Mouse (Mus musculus) heart, embryonic 15.5 days (tissue): ENCODE measurements at regions not wholly inside any gene's neighbourhood (a gene's known extent, or its start where the extent isn't known, plus 50 kb on each side); places are given as distances from the start of the nearest gene placed in this dataset.
"Not testable (repeated sequence)": the region's sequence is repeated elsewhere in the genome, so short reads cannot be mapped to it uniquely, and the experiment has no call there.

Experiments
- ATAC-seq: fragments of 200-750 bp; cut with Nextera tagmentation; replicated peaks from 2 replicates; pipeline ENCODE4 v1.8.0; 2017; ENCODE audit warnings: low read depth, moderate TSS enrichment; ENCODE audit not compliant: insufficient number of reproducible peaks, insufficient read depth, low FRiP score
- H3K27ac ChIP-seq: fragments of 300-500 bp; sonication (generic); 2 replicates; pipeline ENCODE4 v1.5.1; 2015; ENCODE audit warnings: mild to moderate bottlenecking, inconsistent platforms
- H3K27me3 ChIP-seq: fragments of 300-500 bp; sonication (generic); 2 replicates; pipeline ENCODE4 v1.6.1; 2015; ENCODE audit warnings: inconsistent platforms
- H3K36me3 ChIP-seq: fragments of 300-500 bp; sonication (generic); 2 replicates; pipeline ENCODE4 v1.6.1; 2015; ENCODE audit warnings: mild to moderate bottlenecking, inconsistent platforms
- H3K4me1 ChIP-seq: fragments of 300-500 bp; sonication (generic); replicated peaks from 2 replicates; pipeline ENCODE4 v1.6.1; 2015; ENCODE audit warnings: inconsistent platforms
- H3K4me2 ChIP-seq: fragments of 300-500 bp; sonication (generic); 2 replicates; pipeline ENCODE4 v1.6.1; 2015; ENCODE audit warnings: inconsistent platforms, mild to moderate bottlenecking, moderate library complexity
- H3K4me3 ChIP-seq: fragments of 300-500 bp; sonication (generic); 2 replicates; pipeline ENCODE4 v1.5.1; 2015; ENCODE audit warnings: mild to moderate bottlenecking, inconsistent platforms
- H3K9ac ChIP-seq: fragments of 300-500 bp; sonication (generic); 2 replicates; pipeline ENCODE4 v1.6.1; 2015; ENCODE audit warnings: mild to moderate bottlenecking, inconsistent platforms
- H3K9me3 ChIP-seq: fragments of 300-500 bp; sonication (generic); replicated peaks from 2 replicates; pipeline ENCODE4 v1.6.1; 2016; ENCODE audit warnings: inconsistent platforms
- WGBS: fragments of 180-500 bp; shearing (Covaris S2); methylation state at CpG from one replicate; pipeline ENCODE4 v1.1.7; 2015; ENCODE audit warnings: mixed read lengths; 5-methylcytosine and 5-hydroxymethylcytosine counted together

- H3K4me1 ChIP-seq, ATAC-seq: not testable (repeated sequence)
- 73% methylated on average over 2 of the region's 2 CpGs for WGBS
These were observed 544.8 kb downstream of the Hace1 start for GRCm38 (mm10) chr10:46122409-46122808.

GRCm38 (mm10) chr10:46123795-46124194 is 546.2 kb downstream of the Hace1 start:
- ATAC-seq: no peak
- H3K9ac ChIP-seq: no peak overlapping the region

More at GRCm38 (mm10) chr10:46122409-46122808, 544.8 kb downstream of the Hace1 start:
- not testable (repeated sequence) for H3K4me2 ChIP-seq, H3K27ac ChIP-seq, H3K9ac ChIP-seq, H3K9me3 ChIP-seq, H3K27me3 ChIP-seq, H3K36me3 ChIP-seq, H3K4me3 ChIP-seq

GRCm38 (mm10) chr10:46135120-46135748 is 557.6 kb downstream of the Hace1 start:
- WGBS: 63% methylated on average over 2 of the region's 2 CpGs
- no peak overlapping the region for H3K27ac ChIP-seq
- no peaks in the 10 kb centered on the region for H3K36me3 ChIP-seq
- no peaks in the 10 kb centered on the region for H3K27me3 ChIP-seq
- H3K9me3 ChIP-seq: no peaks in the 10 kb centered on the region
- no peak overlapping the region for H3K4me2 ChIP-seq
- H3K9ac ChIP-seq: no peak overlapping the region
- no peak overlapping the region for H3K4me3 ChIP-seq
- no peaks in the 10 kb centered on the region for H3K4me1 ChIP-seq
- ATAC-seq: no peak

More at GRCm38 (mm10) chr10:46123795-46124194, 546.2 kb downstream of the Hace1 start:
- Histone ChIP-seq H3K4me1 (no peaks in the 10 kb centered on the region), H3K27me3 (no peaks in the 10 kb centered on the region), H3K36me3 (no peaks in the 10 kb centered on the region), H3K4me3 (no peak overlapping the region), H3K4me2 (no peak overlapping the region), H3K27ac (no peak overlapping the region), H3K9me3 (no peaks in the 10 kb centered on the region)

GRCm38 (mm10) chr10:46174035-46174434 is 596.4 kb downstream of the Hace1 start:
- ATAC-seq: no peak
- 69% methylated on average over 2 of the region's 2 CpGs for WGBS
- H3K4me3 ChIP-seq: no peak overlapping the region

GRCm38 (mm10) chr10:46185763-46186458 is 608.3 kb downstream of the Hace1 start:
- no peaks in the 10 kb centered on the region for H3K27me3 ChIP-seq
- H3K9me3 ChIP-seq: no peaks in the 10 kb centered on the region
- WGBS: 75% methylated on average over 4 of the region's 4 CpGs
- H3K4me2 ChIP-seq: no peak overlapping the region
- H3K27ac ChIP-seq: no peak overlapping the region
- ATAC-seq: no peak
- no peak overlapping the region for H3K4me3 ChIP-seq
- no peaks in the 10 kb centered on the region for H3K4me1 ChIP-seq
- no peaks in the 10 kb centered on the region for H3K36me3 ChIP-seq
- no peak overlapping the region for H3K9ac ChIP-seq

More at GRCm38 (mm10) chr10:46174035-46174434, 596.4 kb downstream of the Hace1 start:
- no peak overlapping the region for H3K4me2 ChIP-seq
- no peaks in the 10 kb centered on the region for H3K4me1 ChIP-seq
- no peaks in the 10 kb centered on the region for H3K36me3 ChIP-seq
- H3K27ac ChIP-seq: no peak overlapping the region
- H3K27me3 ChIP-seq: no peaks in the 10 kb centered on the region
- no peak overlapping the region for H3K9ac ChIP-seq
- H3K9me3 ChIP-seq: no peaks in the 10 kb centered on the region

GRCm38 (mm10) chr10:46194143-46194542 is 616.5 kb downstream of the Hace1 start:
- no peaks in the 10 kb centered on the region for H3K9me3 ChIP-seq
- no peaks in the 10 kb centered on the region for H3K27me3 ChIP-seq
- no peak for ATAC-seq
- H3K4me1 ChIP-seq: no peaks in the 10 kb centered on the region
- no peak overlapping the region for H3K27ac ChIP-seq
- no peak overlapping the region for H3K4me2 ChIP-seq
- H3K4me3 ChIP-seq: no peak overlapping the region
- no peak overlapping the region for H3K9ac ChIP-seq
- H3K36me3 ChIP-seq: no peaks in the 10 kb centered on the region

GRCm38 (mm10) chr10:46226837-46227402 is 649.3 kb downstream of the Hace1 start:
- ATAC-seq: no peak
- H3K27ac ChIP-seq: no peak overlapping the region
- no peaks in the 10 kb centered on the region for H3K9me3 ChIP-seq
- no peaks in the 10 kb centered on the region for H3K36me3 ChIP-seq
- WGBS: 73% methylated on average over 7 of the region's 7 CpGs
- H3K27me3 ChIP-seq: no peaks in the 10 kb centered on the region
- H3K4me3 ChIP-seq: no peak overlapping the region
- no peaks in the 10 kb centered on the region for H3K4me1 ChIP-seq
- no peak overlapping the region for H3K9ac ChIP-seq
- H3K4me2 ChIP-seq: no peak overlapping the region

GRCm38 (mm10) chr10:46229608-46230007 is 652.0 kb downstream of the Hace1 start:
- Histone ChIP-seq H3K9ac (no peak overlapping the region), H3K4me2 (no peak overlapping the region), H3K4me1 (no peaks in the 10 kb centered on the region), H3K36me3 (no peaks in the 10 kb centered on the region), H3K9me3 (no peaks in the 10 kb centered on the region), H3K4me3 (no peak overlapping the region), H3K27me3 (no peaks in the 10 kb centered on the region), H3K27ac (no peak overlapping the region)
- WGBS: 59% methylated on average over 4 of the region's 4 CpGs
- ATAC-seq: no peak

- Histone ChIP-seq H3K27ac (no peak overlapping the region), H3K4me3 (no peak overlapping the region), H3K4me2 (no peak overlapping the region), H3K9ac (no peak overlapping the region), H3K9me3 (no peaks in the 10 kb centered on the region), H3K4me1 (no peaks in the 10 kb centered on the region), H3K27me3 (no peaks in the 10 kb centered on the region), H3K36me3 (no peaks in the 10 kb centered on the region)
- 47% methylated on average over 2 of the region's 2 CpGs for WGBS
- no peak for ATAC-seq
These were observed 658.0 kb downstream of the Hace1 start for GRCm38 (mm10) chr10:46235581-46235980.

GRCm38 (mm10) chr10:46255575-46255974 is 677.9 kb downstream of the Hace1 start:
- no peak overlapping the region for H3K4me2 ChIP-seq
- no peak overlapping the region for H3K9ac ChIP-seq
- no peaks in the 10 kb centered on the region for H3K36me3 ChIP-seq
- H3K27ac ChIP-seq: no peak overlapping the region
- no peak overlapping the region for H3K4me3 ChIP-seq
- no peaks in the 10 kb centered on the region for H3K4me1 ChIP-seq
- no peaks in the 10 kb centered on the region for H3K27me3 ChIP-seq
- no peak for ATAC-seq
- 83% methylated on average over 1 of the region's 1 CpGs for WGBS
- H3K9me3 ChIP-seq: no peaks in the 10 kb centered on the region

- ATAC-seq: no peak
- Histone ChIP-seq H3K9me3 (no peaks in the 10 kb centered on the region), H3K27me3 (no peaks in the 10 kb centered on the region), H3K4me1 (no peaks in the 10 kb centered on the region), H3K9ac (no peak overlapping the region), H3K4me3 (no peak overlapping the region), H3K36me3 (no peaks in the 10 kb centered on the region), H3K27ac (no peak overlapping the region), H3K4me2 (no peak overlapping the region)
- WGBS: 82% methylated on average over 1 of the region's 1 CpGs
These were observed 692.1 kb downstream of the Hace1 start for GRCm38 (mm10) chr10:46269710-46270109.

- Histone ChIP-seq H3K9ac (no peak overlapping the region), H3K36me3 (no peaks in the 10 kb centered on the region), H3K4me3 (no peak overlapping the region), H3K4me2 (no peak overlapping the region), H3K9me3 (no peaks in the 10 kb centered on the region), H3K4me1 (no peaks in the 10 kb centered on the region), H3K27me3 (no peaks in the 10 kb centered on the region), H3K27ac (no peak overlapping the region)
- WGBS: 73% methylated on average over 1 of the region's 1 CpGs
- no peak for ATAC-seq
These were observed 696.2 kb downstream of the Hace1 start for GRCm38 (mm10) chr10:46273846-46274245.
